Mouse (Mus musculus) right cerebral cortex, adult 18-20 months (tissue): ENCODE results near the gene Disp2.

Experiments
- DNase-seq: peaks from one replicate; pipeline ENCODE4 v3.0.0; 2022; ENCODE audit warnings: mixed read lengths

Disp2 gene

DNA sequence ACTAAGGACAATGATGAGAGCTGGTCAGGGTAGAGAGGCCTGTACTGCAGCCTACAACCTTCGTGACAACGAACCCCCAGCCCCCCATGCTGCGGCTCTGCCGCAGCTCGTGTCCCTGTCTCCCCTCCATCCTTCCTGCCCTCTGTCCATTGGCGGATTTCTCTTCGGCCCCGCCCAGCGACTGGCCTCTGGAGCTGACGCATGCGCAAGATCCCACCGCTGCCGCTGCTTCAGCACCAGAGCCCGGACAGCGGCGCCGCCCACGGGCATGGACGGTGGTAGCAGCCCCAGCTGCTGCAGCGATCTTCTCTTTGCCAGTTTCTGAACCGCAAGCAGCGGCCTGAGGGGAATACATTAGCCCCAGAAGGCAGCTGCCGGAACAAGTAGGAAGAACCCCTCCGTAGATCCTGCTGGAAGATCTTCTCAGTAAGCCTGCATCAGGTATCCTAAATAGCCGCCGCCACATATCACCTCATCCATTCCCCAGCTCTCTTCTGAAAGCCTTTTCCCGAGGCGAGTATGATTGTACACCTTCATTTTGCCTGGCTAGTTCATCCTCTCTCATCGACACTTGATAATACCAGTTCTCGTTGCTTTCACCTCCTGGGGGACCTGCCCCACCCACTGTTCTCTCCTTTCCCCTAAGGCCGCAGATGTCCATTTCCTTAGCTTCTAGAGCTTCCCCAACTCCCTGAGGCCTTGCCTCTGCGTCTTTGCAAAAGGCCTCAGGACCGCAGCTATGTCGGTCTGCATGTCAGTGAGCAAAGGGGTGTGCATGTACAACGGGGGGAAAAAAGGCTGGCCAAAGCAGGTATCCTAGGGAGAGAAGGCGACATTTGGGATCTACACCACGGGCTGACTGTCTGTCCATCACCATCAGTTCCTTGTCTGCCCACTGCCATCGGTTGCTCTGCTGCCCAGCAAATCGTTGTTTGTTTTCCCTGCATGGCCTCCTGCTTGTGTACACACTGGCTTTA lies at the start of gene Disp2:
Gene Disp2, plus strand, starts transcription at position 216 of the 977 bp plus-strand sequence.
- peak; percentile 96 for DNase-seq

DNA sequence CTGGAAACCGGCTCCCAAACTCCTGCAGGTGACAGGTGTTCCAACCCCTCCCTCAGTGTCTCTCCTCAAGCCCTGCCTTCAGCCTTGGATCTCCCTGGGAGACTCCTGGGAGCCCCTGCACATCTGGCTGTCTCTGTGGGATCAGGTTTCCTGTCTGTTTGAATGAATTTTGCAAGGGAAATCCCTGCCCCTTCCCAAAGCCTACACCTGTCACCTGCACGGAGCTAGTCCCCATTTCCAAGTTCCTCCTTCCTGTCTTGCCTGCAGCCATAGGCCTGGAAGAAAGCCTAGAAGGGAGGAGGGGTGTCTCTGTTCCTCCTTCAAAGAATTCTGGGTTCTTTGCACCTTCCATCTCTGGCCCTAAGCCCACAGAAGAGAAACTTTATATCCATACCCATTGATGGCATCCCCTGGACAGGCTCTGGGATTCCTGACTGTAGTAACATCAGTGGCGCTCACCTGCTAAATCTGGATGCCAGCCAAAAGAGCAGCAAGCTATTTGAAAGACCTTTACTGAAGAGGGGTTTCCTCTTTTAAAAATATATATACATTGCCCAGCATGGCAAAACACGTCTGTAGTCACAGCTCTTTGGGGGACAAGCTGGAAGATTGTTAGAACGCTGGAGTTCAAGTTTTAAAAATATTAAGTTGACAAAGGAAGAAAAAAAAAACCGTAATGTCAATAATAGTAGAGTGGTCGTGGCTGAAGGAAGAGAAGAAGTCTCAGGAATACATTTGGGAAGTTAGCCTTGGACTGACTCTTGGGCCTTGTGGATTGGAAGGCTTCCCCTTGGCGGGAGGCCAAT lies 49.5 kb upstream of the Disp2 start:
- DNase-seq = no peak

DNA sequence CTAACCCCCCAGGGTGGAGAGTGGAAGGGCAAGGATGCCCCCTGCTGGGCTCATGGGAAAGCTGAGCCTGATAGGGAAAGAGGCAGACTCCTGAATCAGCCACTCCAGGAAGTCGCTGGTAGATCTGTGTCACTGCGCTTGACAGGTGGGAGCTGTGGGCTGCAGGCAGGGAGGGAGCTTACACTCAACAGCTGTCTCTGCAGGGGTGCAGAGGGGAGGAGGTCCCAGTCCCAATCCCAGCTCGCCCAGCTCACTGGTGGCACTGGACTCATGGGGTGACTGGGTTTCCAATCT lies 49.0 kb upstream of the Disp2 start:
- DNase-seq = peak; percentile 80

DNA sequence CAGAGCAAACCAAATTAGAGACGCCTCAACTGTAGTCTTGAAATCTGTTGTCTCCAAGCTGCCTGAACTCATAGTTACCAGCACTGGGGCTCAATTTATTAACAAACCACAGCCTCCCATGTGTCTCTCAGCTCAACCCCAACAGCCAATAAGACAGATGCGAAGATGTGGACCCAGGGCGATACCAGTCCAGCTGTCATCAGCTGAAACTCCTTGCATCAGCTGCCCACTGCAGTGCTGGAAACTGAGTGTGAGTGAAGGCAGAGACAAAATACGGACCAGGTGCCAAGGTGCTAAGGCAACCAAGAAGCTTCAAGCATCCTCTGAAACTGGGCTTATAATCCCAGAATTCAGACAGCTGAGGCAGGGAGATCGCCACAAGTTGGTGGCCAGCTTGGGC lies 47.5 kb upstream of the Disp2 start:
- no peak for DNase-seq

DNA sequence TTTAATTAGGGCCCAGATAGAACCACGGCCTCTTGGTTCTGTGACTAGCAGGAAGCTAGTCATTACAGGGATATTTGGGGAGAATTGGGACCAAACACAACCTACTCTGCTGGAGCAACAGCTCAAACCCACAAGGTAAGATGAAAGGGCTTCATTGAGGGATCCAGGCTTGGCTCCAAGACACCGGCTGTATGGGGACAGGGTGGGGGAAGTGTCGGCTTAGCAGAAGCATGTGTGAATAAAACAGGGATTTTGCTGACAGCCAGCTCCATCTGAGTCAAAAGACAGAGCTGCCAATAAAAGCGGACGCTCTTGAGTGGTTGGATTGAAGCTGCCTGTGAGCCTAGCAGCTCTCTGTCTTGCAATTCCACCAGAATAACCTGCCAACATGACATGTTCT lies 46.2 kb upstream of the Disp2 start:
- DNase-seq = peak; percentile 56

DNA sequence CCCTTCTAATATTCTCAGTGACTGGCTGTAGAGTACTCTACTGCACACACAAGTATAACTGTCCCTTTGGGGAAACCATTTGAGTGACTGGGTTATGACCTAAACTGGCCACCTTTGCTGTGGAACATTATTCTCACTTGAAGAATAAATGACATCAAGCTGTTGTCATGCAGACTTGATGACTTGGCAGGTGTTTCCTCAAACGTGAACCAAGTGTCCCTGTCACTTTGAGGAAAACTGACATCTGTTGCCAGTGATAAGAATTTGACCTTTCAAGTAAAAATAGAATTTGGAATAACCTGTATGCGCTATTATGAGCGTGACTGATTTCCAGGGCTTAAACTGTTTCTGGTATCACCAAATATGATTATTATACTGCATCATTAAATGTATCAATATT lies 39.2 kb upstream of the Disp2 start:
- DNase-seq = no peak

DNA sequence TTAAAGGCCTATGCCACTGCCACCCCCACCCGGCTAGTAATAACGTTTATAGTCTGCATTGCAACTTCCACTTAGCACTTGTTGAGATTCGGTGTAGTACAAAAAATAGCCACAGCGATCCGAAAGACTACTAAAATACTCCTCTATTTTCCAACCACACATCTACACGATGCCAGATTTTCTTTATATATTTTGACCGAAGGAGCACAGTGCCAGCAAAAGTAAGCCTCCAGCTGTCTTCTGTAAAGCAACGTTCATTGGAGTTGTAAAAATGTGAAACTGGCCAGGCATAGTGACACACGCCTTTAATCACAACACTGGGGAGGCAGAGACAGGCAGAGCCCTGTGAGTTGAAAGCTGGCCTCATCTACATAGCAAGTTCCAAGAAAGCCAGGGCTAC lies 38.3 kb upstream of the Disp2 start:
- no peak for DNase-seq

DNA sequence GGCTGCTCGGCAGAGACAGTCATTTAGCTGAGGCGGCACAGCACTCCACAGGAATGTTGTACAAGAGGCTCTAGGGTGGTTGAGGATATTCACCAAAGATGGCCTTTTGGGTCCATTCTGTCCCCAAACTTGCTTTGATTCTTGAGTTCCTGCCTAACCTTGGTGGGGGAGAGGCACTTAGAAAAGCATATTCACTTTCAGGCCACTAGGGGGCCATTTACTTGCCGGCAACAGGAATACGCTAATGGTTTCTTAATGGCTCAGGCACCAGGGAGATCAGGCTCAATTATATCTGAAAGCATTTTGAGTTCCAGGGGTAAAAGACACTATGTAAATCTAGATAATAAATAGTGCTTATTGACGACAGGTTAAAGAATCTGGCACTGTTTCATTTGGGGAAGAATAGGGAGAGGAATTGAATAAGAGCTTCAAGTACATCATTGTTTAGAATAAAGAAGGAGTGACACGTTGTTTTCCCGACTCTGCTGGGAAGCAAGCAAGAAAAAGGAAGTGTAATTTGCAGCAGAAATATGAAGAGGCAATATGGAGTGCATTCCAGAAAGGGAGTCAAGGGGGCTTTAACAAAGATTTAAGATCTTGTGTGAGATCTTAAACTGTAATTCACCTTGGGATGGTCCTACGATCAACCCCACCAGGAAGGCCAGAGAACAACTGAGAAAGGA lies 36.1 kb upstream of the Disp2 start:
- no peak for DNase-seq

DNA sequence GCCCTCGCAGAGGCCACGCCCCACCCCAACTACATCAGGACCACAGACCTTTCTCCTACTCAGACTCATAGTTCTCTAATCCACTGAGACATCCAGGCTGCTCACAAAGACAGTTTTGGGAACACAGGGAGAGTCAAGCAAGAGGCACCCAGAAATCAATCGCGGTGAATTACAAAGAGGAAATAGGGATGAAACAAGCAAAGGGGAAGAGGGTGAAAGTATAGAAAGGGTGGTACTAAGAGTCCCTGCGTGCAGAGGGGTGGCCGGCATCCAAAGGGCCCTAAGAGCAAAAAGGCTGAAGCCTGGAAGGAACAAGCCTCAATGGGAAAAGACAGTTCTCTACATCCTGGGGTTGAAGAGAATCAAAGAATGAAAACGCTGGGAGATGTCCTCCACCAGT lies 34.9 kb upstream of the Disp2 start:
- no peak for DNase-seq

DNA sequence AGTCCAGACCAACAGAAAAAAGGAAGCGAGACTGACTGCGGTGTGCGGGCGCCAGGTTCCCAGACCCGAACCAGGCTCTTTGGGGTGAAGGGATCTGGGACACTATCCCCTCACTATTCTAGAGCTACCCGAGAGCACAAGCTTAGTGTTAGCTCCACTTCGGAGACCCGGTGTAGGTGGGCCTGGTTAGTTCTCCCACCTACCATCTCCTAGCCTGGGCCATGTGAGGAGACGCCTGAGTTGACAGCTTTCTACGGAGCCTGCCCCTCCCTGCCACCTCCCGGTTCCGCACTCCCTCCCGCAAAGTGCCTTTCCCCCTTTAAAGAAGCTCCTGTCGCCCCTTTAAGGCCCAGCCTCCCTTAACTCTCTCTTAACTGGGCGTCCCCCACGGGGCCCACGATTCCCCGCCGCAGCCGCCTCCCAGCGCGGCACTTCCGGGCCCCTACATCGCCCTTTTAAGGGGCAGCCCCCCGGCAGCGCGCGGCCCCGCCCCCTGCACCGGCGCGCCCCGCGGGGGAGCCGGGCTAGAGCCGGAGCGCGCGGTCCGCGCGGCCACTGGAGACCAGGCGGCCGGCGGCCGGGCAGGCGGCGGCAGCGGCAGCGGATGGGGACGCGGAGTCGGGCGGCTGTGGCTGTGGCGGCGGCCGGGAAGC lies 34.2 kb upstream of the Disp2 start, which contains the start of gene Inafm2:
Gene Inafm2, plus strand, starts transcription at position 527 of the 653 bp plus-strand sequence.
- peak; percentile 93 for DNase-seq

DNA sequence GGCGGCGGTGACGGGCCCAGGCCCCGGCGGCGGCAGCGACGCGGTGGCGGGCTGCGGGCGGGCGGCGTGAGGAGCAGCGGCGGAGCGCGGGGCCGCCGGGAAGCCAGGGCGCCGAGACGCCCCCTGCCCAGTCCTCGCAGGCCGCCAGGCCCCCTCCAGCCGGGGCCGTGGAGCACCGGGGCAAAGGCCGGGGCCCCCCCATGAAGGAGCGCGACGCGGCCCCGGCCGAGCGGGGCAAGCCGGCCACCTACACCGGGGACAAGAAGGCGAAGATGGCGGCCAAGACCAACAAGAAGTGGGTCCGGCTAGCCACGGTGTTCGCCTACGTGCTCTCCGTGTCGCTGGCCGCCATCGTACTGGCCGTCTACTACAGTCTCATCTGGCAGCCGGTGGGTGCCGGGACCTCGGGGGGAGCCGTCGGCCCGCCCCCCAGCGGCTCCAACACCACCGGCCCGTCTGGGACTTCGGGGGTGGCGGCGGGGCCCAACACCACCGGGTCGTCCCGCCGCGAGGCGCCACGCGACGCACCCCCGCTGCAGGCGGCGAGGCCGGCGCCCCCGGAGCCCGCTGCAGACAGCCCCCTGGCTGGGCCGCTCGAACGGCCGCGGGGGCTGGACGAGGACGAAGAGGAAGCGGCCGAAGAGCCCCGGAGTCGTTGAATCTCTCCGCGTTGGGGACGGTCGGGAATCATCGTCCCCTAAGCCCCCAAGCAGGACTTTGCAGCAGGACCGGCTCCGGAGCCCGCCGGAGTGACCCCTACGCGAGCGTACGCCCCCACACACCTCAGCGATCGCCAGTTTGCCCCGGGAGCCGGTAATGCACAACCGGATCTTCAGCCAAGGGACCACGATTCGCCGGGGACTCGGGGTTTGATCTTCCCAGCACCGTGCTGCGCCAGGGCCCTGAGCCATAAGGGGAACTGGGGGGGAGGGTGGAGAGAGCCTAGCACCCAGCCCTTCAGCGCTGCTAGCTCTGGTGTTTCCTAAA lies 33.3 kb upstream of the Disp2 start:
- no peak for DNase-seq

DNA sequence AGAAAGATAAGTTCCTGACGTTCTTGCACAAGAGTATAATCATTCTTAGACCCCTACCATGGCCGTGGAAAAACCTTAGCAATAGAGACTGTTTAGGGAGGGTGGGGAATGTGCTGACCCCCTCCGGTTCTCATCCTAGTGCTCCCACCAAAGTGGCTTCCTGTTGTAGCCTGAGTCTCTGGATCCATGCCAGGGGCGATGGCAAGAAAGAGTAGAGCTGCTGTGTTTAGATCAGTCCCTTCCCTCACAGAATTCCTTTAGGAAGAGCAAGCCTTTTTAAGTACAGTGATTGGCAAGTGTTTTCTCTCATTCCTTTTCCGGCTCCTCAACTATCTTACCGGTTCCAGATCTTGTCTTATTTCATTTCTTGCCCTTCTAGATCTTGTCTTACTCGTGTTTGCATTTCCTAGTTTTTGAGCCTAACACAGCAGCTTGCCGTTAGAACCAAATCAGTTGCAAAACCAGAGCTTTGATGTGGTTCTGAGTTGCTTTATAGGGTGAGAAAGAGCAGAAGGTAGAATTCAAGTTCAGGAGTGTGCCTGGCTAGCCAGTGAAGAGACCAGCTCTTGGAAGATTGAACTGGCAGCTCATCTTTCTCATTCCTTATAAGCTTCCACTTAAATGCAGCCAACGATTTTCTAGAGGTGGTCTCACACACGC lies 32.1 kb upstream of the Disp2 start:
- DNase-seq = no peak

DNA sequence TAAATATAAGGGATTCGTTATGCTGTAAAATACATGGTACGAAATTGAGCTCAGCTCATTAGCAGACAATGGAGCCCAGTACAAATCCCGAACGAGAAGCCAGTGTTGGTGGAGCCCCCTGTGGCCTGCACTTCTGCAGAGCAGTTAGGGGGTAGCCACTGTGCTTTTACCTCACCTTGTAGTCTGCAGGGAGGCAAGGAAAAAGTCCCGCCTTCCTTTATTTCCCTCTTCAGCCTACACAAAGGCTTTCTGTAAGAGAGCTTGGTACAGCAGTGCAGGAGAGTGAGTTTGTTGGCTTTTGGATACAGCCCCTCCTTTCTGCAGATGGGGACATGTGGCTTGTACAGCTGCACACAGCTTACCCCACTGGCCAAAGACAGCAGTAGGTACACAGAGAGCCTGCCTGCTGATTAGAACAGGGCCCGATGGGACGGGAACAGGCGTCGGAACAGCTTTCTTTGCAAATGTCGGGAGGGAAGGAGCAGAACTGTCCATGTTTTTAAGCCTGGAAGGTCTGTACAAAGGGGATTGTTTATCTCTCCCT lies 30.1 kb upstream of the Disp2 start:
- DNase-seq = no peak

DNA sequence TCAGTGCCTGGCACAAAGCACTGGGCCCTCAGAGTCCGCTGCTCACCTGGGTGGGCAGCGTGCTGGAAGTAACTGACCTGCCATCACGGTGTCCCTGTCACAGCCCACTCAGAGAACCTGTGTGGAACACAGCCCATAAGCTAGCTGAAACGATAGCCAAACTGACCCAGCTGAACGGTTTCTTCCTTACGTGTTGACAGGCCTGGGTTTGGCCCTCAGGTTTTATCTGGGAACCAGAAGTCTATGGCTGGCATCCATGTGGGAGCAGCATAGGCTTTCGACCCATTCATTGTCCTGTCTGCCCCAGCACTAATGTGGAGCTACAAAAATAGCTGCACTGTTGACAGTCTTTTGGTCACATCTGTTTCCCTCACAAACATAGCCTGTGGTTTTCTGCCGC lies 29.0 kb upstream of the Disp2 start:
- DNase-seq = no peak

DNA sequence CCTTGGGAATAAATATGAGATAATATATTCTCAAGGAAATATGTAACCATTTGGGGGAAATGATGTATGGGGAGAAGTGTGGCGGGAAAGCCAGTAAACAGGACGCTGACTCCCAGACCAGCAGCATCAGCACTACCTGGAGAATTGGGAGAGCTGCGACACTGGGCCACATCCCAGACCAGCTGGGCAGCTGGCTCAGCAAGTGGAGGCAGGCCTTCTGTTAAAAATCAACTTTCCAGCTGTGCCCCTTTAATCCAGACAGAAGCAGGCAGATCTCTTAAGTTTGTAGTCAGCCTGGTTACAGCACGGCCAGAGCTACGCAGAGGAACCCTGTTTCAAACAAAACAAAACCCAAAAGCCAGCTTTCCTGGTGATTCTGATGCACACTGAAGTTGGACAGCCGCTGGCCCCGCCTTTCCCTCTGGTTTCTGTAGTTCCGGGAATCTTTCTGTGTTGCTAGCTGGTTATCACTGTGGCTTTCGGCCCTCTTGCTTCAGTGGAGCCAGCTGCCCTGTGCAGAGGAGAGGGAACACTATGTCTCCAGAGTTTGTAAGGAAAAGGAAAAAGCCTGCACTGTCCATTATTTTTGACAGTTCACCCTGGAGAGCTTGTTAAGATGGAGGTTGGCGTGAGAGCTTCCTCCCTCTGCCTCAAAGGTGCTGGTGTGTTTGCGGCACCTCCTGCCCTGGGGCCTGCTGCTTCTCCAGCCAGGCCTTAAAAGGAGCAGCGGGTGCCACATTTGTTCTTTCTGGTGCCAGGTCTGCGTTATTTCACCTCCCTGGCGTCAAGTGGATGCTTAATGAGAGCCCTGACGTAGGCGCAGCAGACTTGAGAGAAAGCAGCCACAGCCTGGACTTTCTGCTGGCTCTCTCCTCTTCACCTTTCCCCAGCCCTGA lies 27.4 kb upstream of the Disp2 start:
- no peak for DNase-seq

DNA sequence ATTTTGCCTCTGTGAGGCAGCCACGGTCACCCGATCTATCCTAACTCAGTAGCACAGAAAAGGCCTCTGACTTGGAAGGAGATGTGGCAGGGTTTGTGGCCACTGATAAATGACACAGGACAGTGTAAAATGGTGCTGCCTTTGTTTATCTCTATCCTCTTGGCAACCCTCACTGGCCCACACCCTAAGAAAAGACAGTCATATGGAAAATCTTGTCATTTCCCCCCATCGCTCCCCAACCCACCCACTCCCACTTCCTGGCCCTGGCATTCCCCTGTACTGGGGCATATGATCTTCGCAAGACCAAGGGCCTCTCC lies 26.8 kb upstream of the Disp2 start:
- DNase-seq = no peak

DNA sequence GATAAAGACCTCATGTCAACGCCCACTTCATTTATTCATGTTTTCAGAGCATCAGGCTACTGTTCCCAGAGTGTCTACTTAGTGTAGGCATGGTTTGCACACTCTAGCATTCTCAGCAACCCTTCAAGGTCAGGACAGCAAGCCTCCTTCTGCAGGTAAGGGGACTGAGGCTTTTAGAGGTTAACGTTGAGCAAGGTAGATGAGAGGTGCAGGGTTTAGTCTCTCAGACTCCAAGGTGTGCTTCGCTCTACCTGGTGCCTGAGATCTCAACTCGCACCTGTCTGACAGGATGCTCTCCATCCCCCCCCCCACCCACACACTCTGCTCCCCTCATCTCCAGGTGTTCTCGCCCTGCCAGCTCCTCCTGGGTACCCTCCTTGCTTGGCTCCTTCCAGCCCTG lies 25.4 kb upstream of the Disp2 start:
- DNase-seq = no peak

DNA sequence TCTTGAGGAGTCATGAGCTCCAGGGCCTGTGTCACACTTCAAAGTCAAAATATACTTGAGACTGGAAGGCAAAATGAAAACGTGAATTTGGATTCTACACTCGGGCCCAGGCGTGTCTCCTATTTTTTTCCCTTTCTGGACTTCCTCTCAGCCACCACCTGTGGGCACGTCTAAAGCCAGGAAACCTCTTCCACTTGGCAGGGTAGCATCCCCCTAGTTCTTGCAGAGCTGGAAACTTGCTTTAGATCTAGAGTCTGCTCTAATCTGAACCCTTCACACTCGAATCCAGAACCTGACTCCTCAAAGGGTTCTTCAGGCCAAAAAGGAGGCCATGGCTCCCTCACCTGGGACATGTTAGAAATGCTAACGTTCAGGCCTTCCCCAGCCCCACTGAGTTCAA lies 24.1 kb upstream of the Disp2 start:
- no peak for DNase-seq

DNA sequence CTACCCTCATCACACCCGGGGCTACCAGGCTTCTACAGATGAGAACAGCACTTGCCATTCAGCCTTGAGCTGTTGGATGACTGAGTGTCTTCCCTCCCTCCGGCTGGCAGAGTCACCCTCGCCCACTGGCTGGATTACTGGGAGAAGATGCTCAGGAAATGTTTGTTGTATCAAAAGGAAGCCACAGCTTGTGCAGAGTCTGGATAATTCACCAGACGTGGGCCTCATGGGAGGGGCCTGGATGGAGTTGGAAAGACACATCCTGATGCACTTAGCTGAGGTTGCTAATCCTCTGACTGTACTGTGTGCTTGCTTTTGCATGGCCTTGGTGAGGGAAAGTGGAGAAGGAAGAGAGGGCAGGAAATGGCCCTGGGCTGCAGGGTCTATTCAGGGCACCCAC lies 23.4 kb upstream of the Disp2 start:
- peak; percentile 47 for DNase-seq

DNA sequence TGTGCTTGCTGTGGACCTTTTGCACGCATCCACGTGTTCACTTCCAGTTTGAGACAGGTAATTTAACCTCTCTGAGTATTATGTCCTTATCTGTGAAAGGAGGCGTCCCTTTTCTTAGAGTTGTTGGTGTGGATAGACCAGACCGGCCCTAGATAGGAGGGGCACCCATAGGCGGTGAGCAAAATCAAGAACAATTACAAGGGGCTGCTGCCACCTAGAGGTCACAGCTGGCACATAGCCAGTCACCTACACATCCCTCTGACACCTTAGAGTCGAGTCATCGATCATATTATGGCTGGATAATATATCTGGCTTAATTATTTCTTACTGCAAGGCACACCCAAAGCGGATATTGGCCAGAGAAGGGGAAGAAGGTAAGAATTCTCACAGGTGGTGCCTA lies 19.7 kb upstream of the Disp2 start:
- DNase-seq = peak; percentile 45
